Mouse (Mus musculus): ENCODE measurements around the gene Gm21954. TPM values are rescaled to one million over a fixed set of nuclear protein-coding genes. Genes with fewer than 3 reads are reported as not detected.

Gene Gm21954
- polyA plus RNA-seq, 1 experiment = not detected

GRCm38 (mm10) chr3:55466348-55466747 lies 5.7 kb downstream of the Gm21954 start:
- H3K4me3 ChIP-seq = no peak overlapping the region
- H3ac ChIP-seq (ENCODE audit: control insufficient read depth, insufficient read length) = no peak overlapping the region
- no peaks in the 10 kb centered on the region for H3K27me3 ChIP-seq (ENCODE audit: control insufficient read depth, insufficient read depth, insufficient read length)
- no peak overlapping the region for H3K4me2 ChIP-seq (ENCODE audit: low read depth)
- H3K79me2 ChIP-seq (ENCODE audit: control insufficient read depth, insufficient read depth) = no peaks in the 10 kb centered on the region
- TF ChIP-seq USF1 (IDR thresholded peaks at IDR 0.05; ENCODE audit: low read depth) = no peak
- TF ChIP-seq E2F4 (IDR thresholded peaks at IDR 0.05; ENCODE audit: insufficient read depth) = no peak
- TF ChIP-seq TCF12 (IDR thresholded peaks at IDR 0.05; ENCODE audit: insufficient read depth, poor library complexity, severe bottlenecking) = no peak
- TF ChIP-seq TCF3 (IDR thresholded peaks at IDR 0.05; ENCODE audit: insufficient read length, low read depth) = no peak
- TF ChIP-seq SRF (IDR thresholded peaks at IDR 0.05; ENCODE audit: control insufficient read depth, insufficient read length, low read depth) = no peak
- no peak for TF ChIP-seq POLR2AphosphoS2 (IDR thresholded peaks at IDR 0.05; ENCODE audit: insufficient read length, low read depth)
- peaks cover 9% of the 10 kb centered on the region for H3K36me3 ChIP-seq (ENCODE audit: control insufficient read depth, insufficient read depth)

- H3K4me3 ChIP-seq = no peak overlapping the region
- peaks cover 9% of the 10 kb centered on the region for H3K36me3 ChIP-seq (ENCODE audit: control insufficient read depth, insufficient read depth)
- H3ac ChIP-seq (ENCODE audit: control insufficient read depth, insufficient read length) = no peak overlapping the region
- H3K79me2 ChIP-seq (ENCODE audit: control insufficient read depth, insufficient read depth) = no peaks in the 10 kb centered on the region
- H3K27me3 ChIP-seq (ENCODE audit: control insufficient read depth, insufficient read depth, insufficient read length) = no peaks in the 10 kb centered on the region
- H3K4me2 ChIP-seq (ENCODE audit: low read depth) = no peak overlapping the region
- no peak for TF ChIP-seq MAX (IDR thresholded peaks at IDR 0.05; ENCODE audit: low read depth)
- TF ChIP-seq REST (IDR thresholded peaks at IDR 0.05; ENCODE audit: insufficient read depth, insufficient read length) = no peak
- no peak for TF ChIP-seq E2F4 (IDR thresholded peaks at IDR 0.05; ENCODE audit: insufficient read depth)
- no peak for TF ChIP-seq POLR2AphosphoS2 (IDR thresholded peaks at IDR 0.05; ENCODE audit: insufficient read length, low read depth)
- TF ChIP-seq CEBPB (IDR thresholded peaks at IDR 0.05; ENCODE audit: insufficient read depth, poor library complexity, severe bottlenecking) = no peak
- no peak for TF ChIP-seq MYOG (IDR thresholded peaks at IDR 0.05; ENCODE audit: control insufficient read depth in 1 of 3, insufficient read depth in 1 of 3, insufficient read length in 2 of 3, low read depth in 2 of 3)
- TF ChIP-seq MYOD1 (IDR thresholded peaks at IDR 0.05; ENCODE audit: control insufficient read depth in 1 of 3, insufficient read length in 2 of 3, low read depth in 2 of 3) = no peak
- TF ChIP-seq SRF (IDR thresholded peaks at IDR 0.05; ENCODE audit: control insufficient read depth, insufficient read length, low read depth) = no peak
- TF ChIP-seq USF1 (IDR thresholded peaks at IDR 0.05; ENCODE audit: low read depth) = no peak
- no peak for TF ChIP-seq TCF12 (IDR thresholded peaks at IDR 0.05; ENCODE audit: insufficient read depth, poor library complexity, severe bottlenecking)
- TF ChIP-seq POLR2A (IDR thresholded peaks at IDR 0.05; ENCODE audit: insufficient read length, low read depth) = no peak
- no peak for TF ChIP-seq TCF3 (IDR thresholded peaks at IDR 0.05; ENCODE audit: insufficient read length, low read depth)
These were observed 6.2 kb downstream of the Gm21954 start for GRCm38 (mm10) chr3:55465785-55466184.

- TF ChIP-seq E2F4 (IDR thresholded peaks at IDR 0.05; ENCODE audit: insufficient read depth) (no peak), CEBPB (IDR thresholded peaks at IDR 0.05; ENCODE audit: insufficient read depth, poor library complexity, severe bottlenecking) (no peak), POLR2AphosphoS2 (IDR thresholded peaks at IDR 0.05; ENCODE audit: insufficient read length, low read depth) (no peak), TCF12 (IDR thresholded peaks at IDR 0.05; ENCODE audit: insufficient read depth, poor library complexity, severe bottlenecking) (no peak), MYOG (IDR thresholded peaks at IDR 0.05; ENCODE audit: control insufficient read depth in 1 of 3, insufficient read depth in 1 of 3, insufficient read length in 2 of 3, low read depth in 2 of 3) (no peak), REST (IDR thresholded peaks at IDR 0.05; ENCODE audit: insufficient read depth, insufficient read length) (no peak)
- Histone ChIP-seq H3K4me2 (ENCODE audit: low read depth) (no peak overlapping the region), H3K27me3 (ENCODE audit: control insufficient read depth, insufficient read depth, insufficient read length) (no peaks in the 10 kb centered on the region), H3ac (ENCODE audit: control insufficient read depth, insufficient read length) (no peak overlapping the region), H3K36me3 (ENCODE audit: control insufficient read depth, insufficient read depth) (peaks cover 17% of the 10 kb centered on the region), H3K4me3 (no peak overlapping the region), H3K79me2 (ENCODE audit: control insufficient read depth, insufficient read depth) (no peaks in the 10 kb centered on the region)
These were observed 7.8 kb downstream of the Gm21954 start for GRCm38 (mm10) chr3:55464226-55464625.

- H3K4me3 ChIP-seq = no peak overlapping the region
- no peaks in the 10 kb centered on the region for H3K27me3 ChIP-seq (ENCODE audit: control insufficient read depth, insufficient read depth, insufficient read length)
- H3K36me3 ChIP-seq (ENCODE audit: control insufficient read depth, insufficient read depth) = peaks cover 12% of the 10 kb centered on the region
- no peak for TF ChIP-seq MYOG (IDR thresholded peaks at IDR 0.05; ENCODE audit: control insufficient read depth in 1 of 3, insufficient read depth in 1 of 3, insufficient read length in 2 of 3, low read depth in 2 of 3)
- H3ac ChIP-seq (ENCODE audit: control insufficient read depth, insufficient read length) = no peak overlapping the region
- no peak overlapping the region for H3K4me2 ChIP-seq (ENCODE audit: low read depth)
- no peaks in the 10 kb centered on the region for H3K79me2 ChIP-seq (ENCODE audit: control insufficient read depth, insufficient read depth)
These were observed 8.9 kb downstream of the Gm21954 start for GRCm38 (mm10) chr3:55462904-55463668.

GRCm38 (mm10) chr3:55461685-55462655 lies 10.0 kb downstream of the Gm21954 start:
- Histone ChIP-seq H3ac (ENCODE audit: control insufficient read depth, insufficient read length) (no peak overlapping the region), H3K27me3 (ENCODE audit: control insufficient read depth, insufficient read depth, insufficient read length) (no peaks in the 10 kb centered on the region), H3K36me3 (ENCODE audit: control insufficient read depth, insufficient read depth) (peaks cover 8% of the 10 kb centered on the region), H3K79me2 (ENCODE audit: control insufficient read depth, insufficient read depth) (no peaks in the 10 kb centered on the region), H3K4me2 (ENCODE audit: low read depth) (peak overlapping the region; percentile 72), H3K4me3 (no peak overlapping the region)
- no peak for TF ChIP-seq SRF (IDR thresholded peaks at IDR 0.05; ENCODE audit: control insufficient read depth, insufficient read length, low read depth)
- no peak for TF ChIP-seq REST (IDR thresholded peaks at IDR 0.05; ENCODE audit: insufficient read depth, insufficient read length)
- no peak for TF ChIP-seq POLR2A (IDR thresholded peaks at IDR 0.05; ENCODE audit: insufficient read length, low read depth)
- TF ChIP-seq MYOD1 (IDR thresholded peaks at IDR 0.05; ENCODE audit: control insufficient read depth in 1 of 3, insufficient read length in 2 of 3, low read depth in 2 of 3) = no peak
- no peak for TF ChIP-seq MAX (IDR thresholded peaks at IDR 0.05; ENCODE audit: low read depth)
- no peak for TF ChIP-seq CEBPB (IDR thresholded peaks at IDR 0.05; ENCODE audit: insufficient read depth, poor library complexity, severe bottlenecking)
- TF ChIP-seq TCF12 (IDR thresholded peaks at IDR 0.05; ENCODE audit: insufficient read depth, poor library complexity, severe bottlenecking) = no peak
- no peak for TF ChIP-seq MYOG (IDR thresholded peaks at IDR 0.05; ENCODE audit: control insufficient read depth in 1 of 3, insufficient read depth in 1 of 3, insufficient read length in 2 of 3, low read depth in 2 of 3)
- no peak for TF ChIP-seq TCF3 (IDR thresholded peaks at IDR 0.05; ENCODE audit: insufficient read length, low read depth)
- TF ChIP-seq E2F4 (IDR thresholded peaks at IDR 0.05; ENCODE audit: insufficient read depth) = no peak
- no peak for TF ChIP-seq POLR2AphosphoS2 (IDR thresholded peaks at IDR 0.05; ENCODE audit: insufficient read length, low read depth)
- no peak for TF ChIP-seq USF1 (IDR thresholded peaks at IDR 0.05; ENCODE audit: low read depth)
